Mouse (Mus musculus) heart, postnatal 0 days (tissue): ENCODE measurements at regions not wholly inside any gene's neighbourhood (a gene's known extent, or its start where the extent isn't known, plus 50 kb on each side); places are given as distances from the start of the nearest gene placed in this dataset.

Source experiments
- CTCF ChIP-seq: IDR thresholded peaks from 2 replicates; pipeline ENCODE4 v1.5.1; 2016; ENCODE audit warnings: antibody characterized with exemption, control low read depth, low read depth
- EP300 ChIP-seq: IDR thresholded peaks from 2 replicates; pipeline ENCODE4 v1.6.1; 2016; ENCODE audit warnings: antibody characterized with exemption, low read depth

GRCm38 (mm10) chr15:93673976-93674375, 78.3 kb upstream of the Prickle1 start:
- TF ChIP-seq CTCF (no peak), EP300 (no peak)
